Mouse (Mus musculus) left cerebral cortex, adult 6 months (tissue): ENCODE results near the gene Bag6. TPM values are rescaled to one million over a fixed set of nuclear protein-coding genes. Genes with fewer than 3 reads are reported as not detected.

Experiments used
- long read RNA-seq, 2 experiments: library from polyadenylated mRNA; unstranded; transcript quantifications; one replicate each; pipeline ENCODE4 v2.0.0; 2019 to 2020
- polyA plus RNA-seq: library from polyadenylated mRNA; unstranded; fragments of <200 nt; fragmentation: Nextera tagmentation; gene quantifications from 2 replicates; pipeline ENCODE4 v1.2.3, GENCODE M21; 2021

The Bag6 gene
- 59.0 and 84.6 TPM in 2 replicates for polyA plus RNA-seq
- long read RNA-seq, experiment 1, partial matches to known transcripts, result 13 of 26 reads
- long read RNA-seq, experiment 1, other reads (novel, unspliced or antisense), result 11 of 26 reads
- long read RNA-seq, experiment 2, partial matches to known transcripts, result 29 of 33 reads
- long read RNA-seq, experiment 2, other reads (novel, unspliced or antisense), result 4 of 33 reads

DNA sequence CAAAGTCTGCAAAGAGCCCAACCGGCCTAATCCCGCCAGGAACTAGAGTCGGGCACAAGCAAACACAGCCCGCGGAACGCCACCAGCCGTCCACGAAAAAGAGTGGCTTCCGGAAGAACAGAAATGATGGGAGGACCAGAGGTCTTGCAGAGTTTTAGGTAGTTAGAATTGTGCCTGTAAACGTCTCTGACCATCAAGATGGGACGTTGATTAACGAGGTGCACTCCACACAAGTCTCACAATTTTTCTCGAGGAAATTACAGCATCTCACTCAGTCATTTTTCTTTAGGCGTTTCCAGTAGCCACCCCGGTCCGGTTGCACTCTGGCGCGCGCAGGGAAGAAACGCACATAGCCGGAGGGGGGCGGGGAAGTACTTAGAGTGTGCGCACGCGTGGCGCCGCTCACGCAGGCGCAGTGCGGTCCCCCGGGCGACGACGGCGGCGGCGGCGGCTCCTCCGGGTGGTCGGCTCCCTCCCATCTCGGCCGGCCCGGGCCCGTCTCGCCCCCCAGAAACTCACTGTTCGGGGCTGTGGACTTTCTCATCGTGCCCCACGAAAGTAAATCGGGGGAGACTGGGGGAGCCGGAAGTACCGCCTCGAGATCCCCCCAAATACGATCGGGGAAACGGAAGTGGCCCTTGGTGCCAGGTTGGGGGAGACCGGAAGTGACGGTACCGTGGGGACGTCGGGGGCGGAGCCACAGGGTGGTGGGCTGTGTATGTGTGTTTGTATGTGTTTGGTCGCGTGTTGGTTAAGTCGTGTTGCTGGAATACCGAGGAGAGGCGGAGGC is at the start of gene Bag6:
Gene Bag6 (plus strand): TSS at position 378 of the 790 bp plus-strand sequence.

DNA sequence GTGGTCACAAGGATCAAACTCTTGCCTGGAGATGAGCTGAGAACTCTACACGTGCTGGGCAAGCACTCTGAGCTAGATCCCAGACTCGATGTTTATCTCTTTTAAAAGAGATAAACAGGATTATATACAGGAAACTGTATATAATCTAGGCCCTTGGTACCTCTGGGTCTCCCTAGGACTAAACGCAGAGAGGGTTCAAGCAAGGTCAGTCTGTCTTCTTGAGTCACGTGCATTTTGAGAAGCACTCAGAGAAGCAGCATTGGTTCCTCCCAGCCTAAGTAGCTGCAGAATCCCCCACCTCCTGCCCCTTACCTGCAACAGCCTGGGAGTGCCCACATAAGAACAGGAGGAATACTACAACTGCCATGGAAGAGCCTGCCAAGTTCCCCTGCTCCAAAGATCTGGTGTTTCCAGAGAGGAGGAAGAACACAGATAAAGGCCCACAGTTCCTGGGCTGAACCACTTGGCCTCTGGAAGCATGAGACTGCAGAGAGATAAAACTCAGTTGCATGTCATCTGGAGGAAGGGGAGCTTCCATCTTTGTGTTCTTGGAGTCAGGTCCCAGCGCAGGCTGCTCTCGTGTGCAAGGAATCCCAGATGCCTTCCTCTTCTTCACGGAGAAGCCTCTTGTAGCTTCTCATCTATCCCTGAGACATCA is 49.6 kb upstream of the Bag6 start, which contains the start of gene Ly6g6f:
Gene Ly6g6f (minus strand): TSS at position 403 of the 658 bp plus-strand sequence.

DNA sequence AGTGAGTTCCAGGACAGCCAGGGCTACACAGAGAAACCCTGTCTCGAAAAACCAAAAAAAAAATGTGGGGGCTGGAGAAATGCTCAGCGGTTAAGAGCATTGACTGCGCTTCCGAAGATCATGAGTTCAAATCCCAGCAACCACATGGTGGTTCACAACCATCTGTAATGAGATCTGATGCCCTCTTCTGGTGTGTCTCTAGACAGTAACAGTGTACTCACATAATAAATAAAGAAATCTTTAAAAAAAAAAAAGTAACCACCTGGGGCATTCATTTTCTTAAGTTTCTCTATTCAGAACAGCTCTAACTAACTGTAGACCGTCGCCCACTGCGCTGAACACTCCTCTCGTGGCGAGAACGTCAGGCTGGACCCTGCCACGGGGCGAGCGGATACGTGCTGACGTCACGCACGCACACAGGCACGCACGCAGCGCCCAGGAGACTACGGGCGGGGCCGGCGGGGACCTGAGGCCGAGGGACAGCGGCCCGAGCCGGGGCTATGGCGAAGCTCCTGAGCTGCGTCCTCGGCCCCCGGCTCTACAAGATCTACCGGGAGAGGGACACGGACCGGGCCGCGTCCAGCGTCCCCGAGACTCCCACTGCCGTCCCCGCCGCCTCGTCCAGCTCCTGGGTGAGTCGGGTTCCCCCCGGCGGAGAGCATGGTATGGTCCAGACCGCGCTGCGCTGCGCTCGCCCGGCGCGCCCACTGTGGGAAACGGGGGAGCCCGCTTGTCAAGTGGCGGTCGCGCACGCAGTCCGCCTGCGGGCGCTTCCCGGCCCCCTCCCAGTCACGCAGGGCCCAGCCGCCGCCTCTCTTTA is 45.9 kb upstream of the Bag6 start, which contains the start of gene Abhd16a:
Gene Abhd16a (plus strand): TSS at position 439 of the 820 bp plus-strand sequence.

DNA sequence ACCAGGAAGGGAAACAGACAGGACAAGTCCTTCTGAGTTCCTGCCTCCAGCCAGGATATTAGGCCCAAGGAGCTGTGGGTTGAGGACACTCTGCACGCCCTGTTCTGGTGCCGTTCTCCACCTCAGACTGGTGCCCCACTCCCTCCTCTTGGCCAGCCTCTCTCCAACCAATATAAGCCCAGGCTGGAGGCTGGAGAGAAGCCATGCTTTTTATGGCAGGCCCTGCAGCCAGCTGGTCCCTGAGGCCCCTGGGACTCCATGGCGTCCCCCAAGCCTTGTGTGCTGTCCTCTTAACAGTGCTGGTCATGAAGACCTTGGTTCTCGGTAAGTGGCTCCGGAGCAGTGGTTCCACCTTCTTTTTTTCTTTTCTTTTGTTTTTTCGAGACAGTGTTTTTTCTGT is 26.9 kb upstream of the Bag6 start, which contains the start of gene Ly6g5c:
Gene Ly6g5c (plus strand): TSS at position 183 of the 400 bp plus-strand sequence.

DNA sequence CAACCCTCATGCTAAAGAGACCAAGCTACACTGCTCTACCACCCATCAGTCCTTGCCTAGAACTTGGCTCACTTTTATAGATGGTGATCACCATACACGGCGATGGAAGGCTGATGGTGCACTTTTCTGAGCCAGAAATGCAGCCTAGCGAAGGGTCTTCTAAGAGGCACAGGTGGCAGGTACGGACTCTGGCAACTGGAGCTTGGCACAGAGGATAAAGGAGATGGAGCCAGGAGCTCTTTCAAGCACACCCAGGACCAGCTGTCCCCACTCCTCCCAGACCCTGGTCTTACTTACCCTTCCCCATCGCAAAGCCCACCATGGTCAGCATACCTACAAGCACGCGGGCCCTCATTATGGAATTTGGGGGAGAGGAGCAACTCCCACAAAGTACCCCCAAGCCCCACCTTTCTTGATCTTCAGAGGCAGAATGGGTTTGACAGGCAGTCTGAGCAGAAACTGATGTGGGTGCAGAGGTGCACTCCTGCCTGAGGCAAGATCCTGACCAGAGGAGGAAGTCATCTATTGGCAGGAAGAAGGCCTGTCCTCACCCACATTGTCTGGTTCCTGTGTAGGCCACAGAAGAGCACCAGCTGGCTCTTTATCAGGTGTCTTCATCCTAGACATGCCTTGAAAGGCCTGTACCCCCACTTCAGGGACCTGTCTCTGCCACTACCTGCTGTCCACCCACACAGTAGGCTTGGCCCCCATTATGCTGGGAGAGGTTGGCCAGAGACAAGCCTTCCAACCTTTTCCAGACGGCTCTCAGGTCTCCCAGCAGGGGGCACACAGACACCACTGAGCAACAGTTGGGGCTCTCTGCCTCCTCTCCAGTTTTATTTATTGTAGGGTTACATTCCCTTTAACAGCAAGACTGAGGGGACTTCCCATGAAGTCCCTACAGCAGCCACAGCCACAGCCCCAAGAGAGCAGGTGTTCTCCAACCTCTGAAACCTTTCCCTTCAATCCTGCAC is 19.6 kb upstream of the Bag6 start, which contains the start of gene Ly6g5b:
Gene Ly6g5b (minus strand): TSS at position 383 of the 974 bp plus-strand sequence.

DNA sequence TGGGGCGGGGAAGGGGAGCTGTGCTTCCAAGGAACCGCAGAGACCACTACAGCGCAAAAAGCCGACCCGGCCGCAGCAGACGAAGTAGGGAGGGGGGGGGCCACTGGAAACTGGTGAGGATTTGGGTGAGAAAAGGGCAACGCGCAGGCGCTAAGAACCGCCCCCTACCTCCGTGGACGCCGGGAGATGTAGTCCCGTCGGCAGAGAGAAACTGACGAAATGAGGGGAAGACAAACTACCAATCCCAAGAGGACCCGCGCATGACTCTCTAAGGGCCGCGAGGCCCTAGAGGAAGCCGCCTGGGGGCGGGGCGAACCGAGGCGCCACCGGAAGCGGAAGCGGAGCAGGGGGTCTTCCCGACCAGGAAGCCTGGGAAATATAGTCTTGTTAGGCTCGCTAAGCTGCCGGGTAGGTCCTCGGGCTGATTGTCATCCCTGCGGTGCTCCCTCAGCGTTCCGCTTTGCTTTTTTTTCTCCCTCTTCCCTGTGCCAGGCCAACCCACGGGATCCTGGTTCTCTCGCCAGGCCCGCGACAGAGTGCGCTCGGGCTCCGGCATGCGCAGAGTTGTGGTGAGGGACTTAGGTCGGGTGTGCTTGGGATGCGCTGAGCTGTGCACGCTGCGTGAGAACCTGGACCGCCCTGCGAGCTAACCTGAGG is 13.7 kb upstream of the Bag6 start, which contains the start of gene Gpank1:
Gene Gpank1 (plus strand): TSS at position 313 of the 657 bp plus-strand sequence.

DNA sequence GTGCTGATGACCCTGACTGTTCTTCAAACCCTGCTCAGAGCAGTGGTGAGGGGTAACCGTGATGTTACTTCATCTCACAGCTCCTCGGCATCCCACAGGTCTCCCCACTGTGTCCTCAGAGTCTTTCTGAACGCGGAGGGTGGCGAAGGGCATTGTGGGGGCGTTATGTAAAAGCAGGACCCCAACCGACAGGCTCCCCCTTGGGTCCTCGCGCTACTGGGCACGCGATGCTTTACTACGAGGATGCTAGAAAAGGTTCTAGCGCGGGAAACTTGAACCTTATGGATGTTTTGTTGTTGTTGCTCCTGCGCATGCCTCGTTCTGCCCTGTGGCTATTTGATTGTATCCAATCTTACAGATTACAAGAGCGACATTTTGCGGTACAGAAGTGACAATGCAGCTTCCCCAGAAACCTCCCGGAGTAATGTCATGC is 13.1 kb upstream of the Bag6 start, which contains the start of gene Csnk2b:
Gene Csnk2b (minus strand): TSS at position 183 of the 433 bp plus-strand sequence.

DNA sequence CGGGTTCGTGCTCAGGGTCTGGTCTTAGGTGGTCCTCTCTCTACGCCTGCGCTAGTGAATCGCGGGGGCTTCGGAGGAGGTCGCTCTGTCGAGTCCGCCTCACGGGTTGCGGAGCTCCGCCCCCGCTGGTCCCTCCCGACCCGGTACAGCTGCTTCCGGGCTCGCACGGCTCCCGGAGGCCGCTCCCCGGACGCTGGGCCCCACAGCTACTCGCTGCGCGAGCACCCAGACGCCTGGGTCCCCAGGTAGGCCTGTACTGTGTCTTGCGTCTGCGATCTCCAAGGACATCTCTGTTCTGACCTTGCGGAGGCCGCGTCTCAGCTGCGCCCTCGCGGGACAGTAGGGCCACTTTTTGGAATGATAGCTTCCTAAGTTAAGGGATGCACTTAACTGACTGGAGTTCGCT is 8.8 kb upstream of the Bag6 start, which contains the start of gene D17H6S53E:
Gene D17H6S53E (plus strand): TSS at position 168 of the 406 bp plus-strand sequence.

DNA sequence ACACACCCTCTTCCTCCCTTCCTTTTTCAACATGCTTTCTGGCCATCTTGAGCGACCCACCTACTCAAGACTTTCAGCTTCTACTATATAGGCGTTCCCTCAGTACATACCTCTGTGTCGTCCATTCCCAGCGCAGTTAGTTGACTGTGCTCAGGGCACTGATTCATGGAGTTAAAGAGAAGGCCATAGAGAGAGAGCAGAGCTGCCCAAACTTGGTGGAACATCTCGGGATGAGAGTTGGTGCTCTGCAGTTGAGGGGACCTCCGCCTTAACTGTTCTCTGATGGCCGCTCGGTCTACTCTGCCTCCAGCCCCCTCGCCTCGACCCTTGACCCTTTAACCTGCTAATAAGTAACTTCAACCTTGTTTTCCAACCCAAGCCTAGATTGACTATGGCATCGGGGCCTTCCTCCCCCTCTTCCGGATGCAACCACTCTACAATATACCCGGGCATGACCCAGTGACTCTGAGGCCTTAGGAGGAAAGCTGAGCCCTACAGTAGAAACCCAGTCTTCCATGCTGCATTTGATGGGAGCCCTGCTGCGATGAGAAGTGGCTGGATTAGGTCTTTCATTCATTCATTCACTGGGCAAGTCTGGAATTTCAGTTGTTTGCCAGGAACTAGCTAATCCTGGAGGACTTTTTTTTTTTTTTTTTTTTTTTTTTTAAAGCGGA is 3.3 kb upstream of the Bag6 start, which contains the start of gene Apom:
Gene Apom (minus strand): TSS at position 551 of the 674 bp plus-strand sequence.

DNA sequence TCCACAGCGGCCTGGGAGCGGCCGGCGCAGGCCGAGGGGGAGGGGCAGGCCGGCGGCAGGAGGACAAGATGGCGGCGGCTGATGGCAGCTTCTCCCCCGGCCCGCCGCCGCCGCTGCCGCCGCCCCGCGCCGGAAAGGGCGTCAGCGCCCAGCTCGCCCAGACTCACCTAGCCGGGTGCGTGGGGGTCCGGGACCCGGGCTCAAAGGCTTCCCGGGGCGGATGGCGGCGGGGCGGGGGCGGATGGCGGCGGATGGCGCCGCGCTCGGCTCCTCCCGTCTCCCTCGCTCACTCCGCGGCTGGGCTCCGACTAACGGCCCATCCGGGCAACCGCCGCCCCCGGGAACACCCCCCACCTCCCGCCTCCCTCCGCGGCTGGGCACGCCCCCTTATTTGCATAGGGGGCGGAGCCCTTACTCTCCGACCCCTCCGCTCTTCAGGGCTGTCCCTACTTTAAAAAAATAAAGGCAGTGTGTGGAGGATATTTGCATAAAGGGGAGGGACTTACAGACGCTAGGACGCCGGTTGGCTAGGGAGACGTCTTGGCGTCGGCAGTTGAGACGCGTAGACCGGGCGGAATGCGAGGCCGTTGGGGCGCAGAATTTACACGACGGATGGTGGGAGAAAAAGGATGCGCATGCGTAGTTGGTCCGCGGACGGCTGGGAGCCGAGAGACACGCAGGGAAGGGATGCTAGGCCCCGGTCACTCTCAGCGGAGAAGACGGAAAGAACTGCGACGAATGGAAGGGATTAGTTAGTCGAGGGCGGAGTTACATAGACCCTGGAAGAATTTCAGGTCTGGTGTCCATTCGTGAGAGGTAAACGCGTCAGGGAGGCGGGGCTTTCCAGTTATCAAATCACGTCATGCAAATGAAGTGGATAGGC is 29.8 kb downstream of the Bag6 start, which contains the start of gene Prrc2a:
Gene Prrc2a (minus strand): TSS at position 330 of the 883 bp plus-strand sequence.

DNA sequence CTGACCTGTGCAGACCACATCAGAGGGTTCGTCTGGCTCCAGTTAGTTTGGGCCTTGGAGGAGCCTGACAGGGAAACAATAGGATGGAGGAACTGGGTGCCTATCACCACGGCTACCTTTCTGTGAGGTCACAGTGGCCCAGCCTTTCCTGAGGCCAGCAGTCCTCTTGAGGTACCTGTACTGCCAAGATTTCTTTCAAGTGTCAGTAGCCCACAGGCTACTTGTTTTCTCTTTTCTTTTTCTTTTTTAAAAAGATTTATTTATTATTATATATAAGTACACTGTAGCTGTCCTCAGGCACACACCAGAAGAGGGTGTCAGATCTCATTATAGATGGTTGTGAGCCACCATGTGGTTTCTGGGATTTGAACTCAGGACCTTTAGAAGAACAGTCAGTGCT is 41.0 kb downstream of the Bag6 start, which contains the start of gene Aif1:
Gene Aif1 (minus strand): TSS at position 101 of the 400 bp plus-strand sequence.

DNA sequence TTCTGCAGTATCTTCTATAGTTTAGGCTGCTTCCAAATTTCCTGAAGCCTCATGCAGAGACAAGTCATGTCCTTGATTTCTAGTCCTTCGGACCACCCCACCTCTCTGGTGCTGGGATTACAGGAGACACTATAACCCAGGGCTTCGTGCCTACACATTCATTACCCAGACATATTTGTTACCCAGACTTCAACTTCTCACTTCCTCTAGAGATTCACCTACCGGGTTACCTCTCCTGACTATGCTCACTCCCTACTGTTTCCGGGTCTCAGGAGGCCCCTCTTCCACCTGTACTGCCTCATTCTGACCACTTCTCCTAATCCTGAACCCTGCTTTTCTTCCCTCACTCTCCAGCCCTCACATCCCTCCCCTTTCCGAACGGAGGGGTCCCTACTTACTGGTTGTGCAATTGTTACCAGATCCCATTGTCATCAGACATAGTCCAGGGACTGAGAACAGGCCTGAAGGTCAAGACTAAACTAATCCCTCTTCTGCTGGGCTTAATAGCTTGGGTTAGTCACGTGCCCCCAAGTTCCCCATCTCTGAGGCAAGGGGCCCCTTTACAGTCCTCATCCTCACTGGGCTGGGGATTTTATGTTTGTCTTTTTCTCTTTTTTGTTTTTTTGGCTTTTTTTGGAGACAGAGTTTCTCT is 53.1 kb downstream of the Bag6 start, which contains the start of gene Lst1:
Gene Lst1 (minus strand): TSS at position 481 of the 652 bp plus-strand sequence.

DNA sequence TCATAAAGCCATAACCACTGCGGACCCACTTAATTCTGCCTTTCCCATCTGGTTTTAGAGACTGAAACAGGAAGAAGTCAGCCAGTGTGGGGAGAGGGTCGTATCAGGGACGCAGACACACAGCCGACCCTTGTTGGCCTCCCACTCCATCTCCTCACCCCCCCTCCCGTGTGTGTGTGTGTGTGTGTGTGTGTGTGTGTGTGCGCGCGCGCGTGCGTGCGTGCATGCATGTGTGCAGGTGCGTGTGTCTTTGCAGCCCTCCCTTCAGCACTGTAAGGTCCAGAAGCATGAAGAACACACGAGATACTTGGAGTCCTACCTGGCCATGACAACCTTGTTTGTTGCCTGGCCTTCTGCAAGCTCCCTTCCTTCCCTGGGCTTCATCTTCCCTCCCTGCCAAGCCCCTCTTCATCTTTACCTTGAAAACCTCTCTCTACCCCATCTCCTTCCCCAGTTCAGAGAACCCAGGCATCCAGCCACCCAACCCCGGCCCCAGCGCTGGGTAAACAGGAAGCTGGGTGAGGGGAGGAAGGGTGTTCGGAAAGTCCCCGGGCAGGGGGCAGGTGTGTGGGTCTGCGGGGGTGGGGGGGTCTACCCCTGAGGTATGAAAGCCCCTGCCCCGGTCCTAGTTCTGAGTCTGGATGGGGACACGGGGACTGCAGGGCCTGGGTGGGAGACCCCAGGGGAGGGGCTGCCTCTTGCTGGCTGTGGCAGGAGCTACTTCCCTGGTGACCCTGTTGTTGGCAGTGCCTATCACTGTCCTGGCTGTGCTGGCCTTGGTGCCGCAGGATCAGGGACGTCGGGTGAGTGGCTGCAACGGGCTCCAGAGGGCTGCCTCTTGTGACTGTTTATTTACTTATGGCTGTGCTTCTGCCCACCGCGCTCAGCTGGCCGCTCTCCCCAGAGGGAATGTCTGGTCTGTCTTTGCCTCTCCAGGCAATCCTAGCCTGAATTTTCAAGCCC is 59.2 kb downstream of the Bag6 start, which contains the start of gene Ltb:
Gene Ltb (plus strand): TSS at position 559 of the 963 bp plus-strand sequence.

